Mouse (Mus musculus): ENCODE results near the gene Ddr2.
"Not testable (repeated sequence)": the region's sequence is repeated elsewhere in the genome, so short reads cannot be mapped to it uniquely, and the experiment has no call there.

Ddr2 gene

DNA sequence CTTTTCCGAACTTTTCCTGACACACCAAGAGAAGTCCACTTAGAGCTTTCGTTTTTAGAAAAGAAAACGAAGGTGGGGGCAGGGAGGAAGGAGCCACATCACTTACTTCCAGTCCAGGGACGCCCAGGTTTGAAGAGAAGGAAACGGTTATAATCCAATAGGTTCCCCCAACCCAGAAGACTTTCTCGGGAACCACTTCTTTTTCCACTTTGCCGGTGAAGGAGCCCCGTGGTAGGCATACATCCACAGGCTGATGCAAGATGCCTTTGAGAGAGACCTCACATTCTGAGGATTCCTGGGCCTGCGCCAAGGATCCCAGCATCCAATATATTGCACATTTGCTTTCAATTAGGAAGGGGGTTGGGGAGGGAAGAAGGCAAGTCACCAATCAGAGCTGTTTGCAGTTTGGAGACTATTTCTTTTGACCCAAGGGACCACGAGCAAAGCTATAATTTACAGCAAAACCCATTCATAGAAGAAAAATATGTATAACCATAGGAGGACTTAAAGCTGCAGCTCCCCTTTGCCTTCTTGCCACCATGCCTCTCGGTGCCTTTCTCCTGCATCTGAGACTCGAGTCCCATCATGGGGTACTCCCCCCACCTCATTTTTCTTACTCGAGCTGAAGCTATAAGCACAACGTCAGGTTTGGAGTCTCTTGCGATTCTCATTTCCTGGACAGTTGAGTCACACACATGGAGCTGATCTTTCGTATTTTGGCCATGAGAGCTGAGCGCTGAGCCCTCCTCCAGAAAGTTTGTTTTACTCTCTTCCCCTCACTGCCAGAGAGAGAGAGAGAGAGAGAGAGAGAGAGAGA lies at the start of gene Ddr2:
Gene Ddr2, minus strand, starts transcription at position 247 of the 817 bp plus-strand sequence.
- DNase-seq, result no peak

DNA sequence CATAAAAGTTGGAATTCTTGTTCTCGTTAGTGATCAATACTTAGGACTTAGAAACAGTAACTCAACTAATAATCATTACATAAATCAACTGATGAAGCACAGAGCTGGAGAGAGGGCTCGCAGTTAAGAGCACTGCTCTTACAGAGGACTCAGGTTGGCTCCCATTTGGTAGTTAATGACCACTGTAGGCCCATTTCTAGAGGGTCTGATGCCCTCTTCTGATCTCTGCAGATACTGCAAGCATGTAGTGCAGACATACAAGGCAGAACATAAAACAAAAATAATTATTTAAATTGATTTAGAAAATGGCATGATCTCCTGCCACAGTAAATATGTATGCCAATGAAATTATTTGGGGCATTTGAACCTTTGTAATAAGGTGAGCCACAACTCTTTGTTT lies 49.1 kb upstream of the Ddr2 start:
- DNase-seq, result no peak

DNA sequence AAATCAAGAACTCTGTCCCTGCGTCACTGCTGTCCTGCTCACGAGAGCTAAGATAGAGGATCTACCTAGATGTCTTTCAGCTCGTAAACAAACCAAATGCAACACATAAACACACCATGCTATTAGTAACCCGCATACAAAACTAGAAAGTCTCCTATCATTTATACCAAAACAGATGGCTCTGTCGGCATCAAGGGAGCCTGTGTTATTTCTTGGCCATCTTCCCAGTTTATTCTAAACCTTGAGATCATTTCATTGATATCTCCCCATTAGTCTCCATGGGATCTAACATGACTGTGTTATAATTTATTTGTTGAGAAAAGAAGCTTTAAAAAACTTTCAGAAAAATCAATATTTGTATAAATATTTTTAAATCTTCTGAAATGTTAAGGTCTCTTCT lies 45.2 kb upstream of the Ddr2 start:
- DNase-seq, result no peak

DNA sequence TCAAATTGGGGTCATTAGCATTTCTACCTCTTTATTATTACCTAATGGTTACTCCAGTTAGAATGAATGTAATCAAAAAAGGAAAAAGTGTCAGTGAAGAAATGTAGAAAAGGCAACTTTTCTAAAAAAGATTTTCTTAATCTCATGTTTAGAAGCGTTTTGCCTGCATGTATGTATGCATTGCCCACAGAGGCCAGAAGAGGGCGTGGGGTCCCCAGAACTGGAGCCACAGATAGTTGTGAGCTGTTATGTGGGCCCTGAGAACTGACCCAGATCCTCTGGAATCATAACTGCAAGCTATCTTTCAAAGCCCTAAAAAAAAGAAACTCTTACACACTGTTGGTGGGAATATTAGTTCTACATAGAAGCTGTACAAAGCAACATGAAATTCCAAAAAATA lies 44.7 kb upstream of the Ddr2 start:
- no peak for DNase-seq

DNA sequence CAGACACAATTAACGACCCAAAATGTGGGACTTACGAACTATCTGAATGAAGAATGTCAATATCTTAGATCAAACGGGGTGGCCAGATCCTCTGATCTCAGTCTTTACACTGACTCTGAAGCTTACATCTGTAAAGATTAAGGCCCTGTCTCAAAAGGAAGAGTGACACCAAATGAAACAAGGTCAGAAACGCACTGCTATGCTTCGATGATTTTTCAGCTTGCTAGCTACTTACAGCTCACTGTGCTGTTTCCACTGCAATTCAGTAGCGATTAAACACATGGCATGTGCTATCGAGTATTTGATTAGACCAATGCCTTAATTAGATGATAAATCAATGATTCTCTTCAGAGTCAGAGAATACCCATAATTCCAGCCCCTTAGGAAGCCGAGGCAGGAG lies 43.4 kb upstream of the Ddr2 start:
- no peak for DNase-seq

DNA sequence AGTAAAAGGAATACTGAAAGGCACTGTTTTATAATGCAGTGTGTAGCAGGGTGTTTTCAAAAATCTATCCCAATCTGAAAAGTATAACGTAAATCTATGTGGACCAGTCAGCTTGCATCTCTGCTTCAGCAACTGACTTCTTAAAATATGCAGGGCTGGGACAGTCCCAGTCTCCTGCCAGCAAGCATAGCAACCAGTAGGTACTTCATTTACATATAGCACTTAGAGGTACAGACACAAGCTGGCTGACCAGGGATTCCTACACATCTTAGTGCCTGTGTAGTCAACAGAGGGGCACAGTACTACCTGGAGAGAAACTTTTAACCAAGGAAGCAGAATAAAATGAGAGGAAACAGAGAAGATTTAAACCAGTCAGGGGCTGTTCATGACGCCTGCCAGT lies 42.0 kb upstream of the Ddr2 start:
- DNase-seq, result no peak

DNA sequence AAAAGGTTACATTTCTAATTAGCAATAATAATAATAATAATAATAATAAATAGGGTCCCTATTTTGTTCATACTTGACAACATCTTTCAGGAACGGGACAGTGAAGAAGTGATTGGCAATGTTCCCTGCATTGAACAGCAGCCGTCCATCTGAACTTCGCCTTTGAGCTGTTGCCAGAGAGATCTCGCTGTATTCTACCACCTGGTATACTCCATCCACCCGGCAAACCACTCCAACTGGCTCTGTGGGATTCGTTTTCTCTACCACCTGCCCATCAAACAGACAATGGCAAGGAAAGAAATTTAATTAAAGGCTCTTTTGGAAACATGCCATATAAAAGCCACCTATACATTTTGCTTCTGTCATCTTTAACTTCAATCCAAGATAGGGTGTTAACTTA lies 40.3 kb upstream of the Ddr2 start:
- DNase-seq, result no peak

DNA sequence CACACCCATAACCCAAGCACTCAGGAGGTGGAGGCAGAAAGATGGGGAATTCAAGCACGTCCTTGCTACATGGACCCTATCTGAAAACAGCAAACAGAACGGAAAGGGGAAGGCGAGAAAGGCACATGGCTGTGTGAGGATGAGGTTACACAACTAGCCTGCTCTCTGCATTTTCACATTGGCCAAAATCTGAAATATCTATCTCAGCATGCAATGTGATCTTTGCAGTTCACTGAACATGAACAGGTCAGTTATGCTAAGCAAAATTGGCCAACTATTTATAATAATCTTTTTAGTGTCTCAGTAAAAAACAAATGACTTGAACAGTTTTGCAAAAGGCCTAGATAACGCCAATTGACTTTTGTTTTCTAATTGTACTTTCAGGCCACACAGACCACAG lies 39.2 kb upstream of the Ddr2 start:
- DNase-seq, result no peak

DNA sequence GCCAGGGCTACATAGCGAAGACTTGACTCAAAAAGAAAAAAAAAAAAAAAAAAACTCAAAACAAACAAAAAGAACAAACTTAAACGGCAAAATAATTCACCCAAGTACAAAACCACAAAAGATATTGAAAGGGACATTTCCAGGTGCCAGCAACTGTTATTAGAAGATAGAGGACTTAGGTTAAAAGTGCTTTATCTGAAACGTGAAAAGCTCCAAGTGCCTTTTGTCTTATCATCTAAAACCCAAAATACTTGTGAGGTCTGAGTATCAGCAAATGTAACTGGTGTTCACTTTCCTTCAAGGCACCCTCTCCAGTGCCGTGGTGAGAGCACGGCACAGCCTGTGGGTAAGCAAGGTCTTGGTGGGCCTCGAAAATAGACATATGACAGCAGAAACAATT lies 38.0 kb upstream of the Ddr2 start:
- DNase-seq, result no peak

DNA sequence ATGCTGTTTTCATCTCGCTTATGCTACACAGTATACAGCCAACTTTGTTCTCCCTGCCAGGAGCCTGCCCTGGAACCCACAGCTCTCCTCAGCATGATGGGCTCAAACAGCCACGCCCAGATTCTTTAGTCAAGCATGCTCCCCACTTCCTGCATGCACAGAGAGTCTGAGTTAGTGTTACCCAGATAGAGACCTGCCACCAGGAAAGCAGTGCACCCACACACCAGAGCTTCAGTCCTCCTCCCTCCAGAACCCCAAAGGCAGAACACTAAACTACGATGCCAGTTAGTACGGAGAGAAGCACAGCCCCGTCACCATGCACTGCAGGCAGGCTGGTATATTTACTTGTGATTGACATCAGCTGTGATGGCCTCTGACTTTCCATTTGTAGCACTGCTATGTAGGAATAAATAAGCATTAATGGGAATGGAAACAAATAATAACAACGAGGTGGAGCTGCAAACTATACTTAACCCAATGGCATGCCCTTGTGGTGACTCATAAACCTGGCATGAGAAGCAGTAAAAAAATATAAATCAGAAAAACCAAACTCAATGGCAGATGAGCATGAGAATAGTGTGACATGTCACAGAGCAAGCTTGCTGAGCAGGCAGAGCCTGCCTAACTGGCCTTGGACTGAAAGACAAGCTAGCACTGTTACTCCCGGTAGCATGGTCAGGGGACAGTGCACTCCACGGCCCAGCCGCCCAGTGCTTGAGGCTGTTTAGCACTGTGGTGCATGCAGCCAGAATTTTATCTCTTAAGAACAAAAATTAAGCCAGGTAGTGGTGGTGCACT lies 37.3 kb upstream of the Ddr2 start:
- DNase-seq, result peak in 1 of 2 experiments; percentile 22

DNA sequence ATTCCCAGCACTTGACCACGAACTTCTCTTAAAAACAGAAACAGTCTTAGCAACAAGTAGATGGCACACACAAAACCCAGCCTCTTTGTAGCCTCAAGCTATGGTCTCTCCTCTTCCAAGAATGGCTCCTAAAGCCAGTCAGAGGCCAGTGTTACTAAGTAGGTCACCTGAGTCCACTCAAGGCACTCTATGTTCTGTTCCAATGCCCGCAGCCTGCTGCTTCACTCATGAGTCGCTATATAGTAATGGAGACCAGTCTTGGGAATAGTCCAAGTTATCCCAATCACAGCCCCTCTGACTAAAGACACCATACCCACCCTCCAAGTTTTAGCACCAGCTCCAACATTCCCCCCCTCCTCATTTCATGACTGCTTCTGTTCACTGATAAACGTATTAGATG lies 35.0 kb upstream of the Ddr2 start:
- DNase-seq, result no peak

DNA sequence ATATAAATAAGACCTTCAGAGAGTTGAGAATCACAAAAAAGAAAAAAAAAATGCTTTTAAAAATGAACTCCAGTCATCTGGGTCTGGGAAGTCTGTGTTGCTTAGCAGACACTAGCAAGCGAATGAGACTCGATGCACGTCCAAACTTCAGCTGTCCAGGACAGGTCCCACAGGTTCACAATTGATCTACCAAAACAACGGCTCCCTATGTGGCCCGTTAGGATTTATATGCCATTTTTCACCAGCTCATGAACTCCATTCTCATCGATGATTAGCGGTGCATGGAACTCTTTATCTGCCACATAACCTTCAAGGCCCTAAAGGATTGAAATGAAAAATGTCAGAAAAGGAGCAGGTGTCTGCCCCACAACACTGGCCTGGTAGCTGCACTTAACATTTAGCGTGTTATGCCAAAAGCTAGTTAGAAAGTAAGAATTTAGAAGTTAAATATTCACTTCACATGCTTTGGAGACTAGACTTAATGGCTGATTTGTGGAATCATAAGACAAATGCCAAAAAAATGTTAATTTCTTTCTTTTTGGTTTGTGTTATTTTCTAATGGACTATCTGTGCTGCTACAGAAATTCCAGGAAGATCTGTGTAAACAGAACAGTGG lies 31.8 kb upstream of the Ddr2 start:
- no peak for DNase-seq

DNA sequence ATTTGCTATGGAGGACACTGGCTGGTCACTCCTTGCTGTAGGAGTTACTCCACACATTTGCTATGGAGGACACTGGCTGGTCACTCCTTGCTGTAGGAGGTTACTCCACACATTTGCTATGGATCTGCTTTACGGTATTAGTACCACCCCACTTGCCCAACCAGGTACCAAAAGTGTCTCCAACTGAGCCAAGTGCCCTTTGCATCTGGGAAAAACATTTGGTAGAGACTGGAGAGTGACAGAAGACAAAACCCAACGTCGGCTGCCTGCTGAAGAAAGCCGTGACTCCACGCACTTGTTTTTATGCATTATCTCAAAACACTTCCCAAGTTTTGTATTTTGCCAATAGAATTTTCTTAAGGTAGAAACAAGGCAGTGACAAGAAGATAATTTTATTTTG lies 31.1 kb upstream of the Ddr2 start:
- DNase-seq, result no peak

DNA sequence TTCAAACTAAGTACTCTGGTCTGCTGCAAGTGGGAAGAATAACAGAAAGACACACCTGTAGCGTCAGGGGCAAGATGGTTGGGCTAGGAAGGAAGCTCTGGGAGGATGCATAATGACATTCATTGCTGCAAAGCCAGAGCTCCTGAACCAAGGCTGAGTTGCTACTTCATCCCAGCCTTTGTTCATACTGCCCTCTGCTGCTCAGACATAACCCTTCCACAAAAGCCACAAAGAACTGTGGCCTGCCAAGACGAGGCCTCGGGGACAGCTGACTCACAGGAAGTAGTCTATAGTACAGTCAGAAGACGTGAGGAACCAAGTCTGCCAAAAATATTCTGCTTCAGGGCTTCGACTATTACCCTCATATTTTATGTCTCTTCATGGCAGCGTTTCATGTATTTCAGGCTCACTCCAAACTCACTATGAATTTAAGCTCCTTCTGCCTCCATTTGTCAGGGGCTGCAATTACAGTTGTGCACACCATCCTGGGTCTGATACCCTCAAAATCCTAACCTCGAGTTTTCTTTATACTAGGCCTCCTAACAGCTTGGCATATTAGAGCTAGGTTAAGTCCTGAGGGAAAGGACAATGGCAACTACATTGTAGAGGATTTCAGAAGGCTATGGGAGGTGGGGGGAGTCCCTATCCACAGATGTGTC lies 25.9 kb upstream of the Ddr2 start:
- peak; percentile 36 to 44 for DNase-seq

DNA sequence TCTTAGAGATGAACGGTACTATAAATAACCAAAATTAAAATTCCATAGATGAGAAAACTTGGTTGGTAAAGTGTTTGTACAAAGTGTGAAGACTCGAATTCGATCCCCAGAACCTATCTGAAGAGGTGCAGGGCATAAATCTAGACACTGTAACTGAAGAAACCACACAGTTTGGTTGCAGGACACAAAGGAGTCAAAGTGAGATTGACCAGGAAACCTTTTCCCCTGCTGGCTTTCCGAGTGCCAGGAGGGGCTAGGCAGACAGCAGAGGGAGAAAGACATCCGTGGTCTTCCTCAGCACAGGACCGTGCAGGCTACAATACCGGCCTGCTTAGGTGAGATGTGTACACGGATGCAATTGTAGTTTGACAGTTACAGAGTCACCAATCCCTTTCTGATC lies 23.7 kb upstream of the Ddr2 start:
- no peak for DNase-seq

DNA sequence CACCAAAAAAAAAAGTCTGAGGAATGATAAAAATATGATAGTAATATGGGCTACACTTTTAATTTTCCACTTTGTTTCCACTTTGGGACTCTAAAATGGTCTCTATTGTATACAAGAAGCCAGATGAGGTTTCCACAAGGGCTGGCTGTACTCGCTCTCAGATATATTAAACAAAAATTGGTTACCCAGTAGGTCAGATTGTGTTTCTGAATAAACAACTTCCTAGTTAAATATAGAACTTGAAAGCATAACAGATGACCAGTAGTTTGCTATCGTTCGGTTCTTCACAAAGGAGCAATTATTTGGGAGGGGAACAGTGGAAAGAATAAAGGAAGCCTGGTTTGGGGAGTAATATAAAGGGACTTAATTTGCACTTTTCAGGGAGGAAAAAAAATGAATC lies 20.4 kb upstream of the Ddr2 start:
- no peak for DNase-seq

DNA sequence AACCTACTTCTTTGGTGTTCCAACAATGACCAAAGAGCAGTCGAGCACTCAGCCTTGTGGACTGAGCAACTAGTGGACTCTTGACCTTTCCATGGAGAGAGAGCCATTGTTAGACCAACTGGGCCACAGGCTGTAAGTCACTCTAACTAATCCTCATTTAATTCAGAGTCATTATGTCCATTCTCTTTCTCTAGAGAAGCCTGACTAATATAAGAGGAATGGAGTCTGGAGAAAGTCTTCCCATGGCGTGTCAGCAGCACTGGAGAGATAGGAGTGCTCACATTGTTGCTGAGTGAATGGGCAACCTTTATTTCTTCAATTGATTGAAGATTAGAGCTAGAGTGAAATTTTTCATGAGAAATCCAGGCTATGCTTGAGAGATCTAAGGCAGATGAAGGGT lies 14.1 kb upstream of the Ddr2 start:
- no peak for DNase-seq

DNA sequence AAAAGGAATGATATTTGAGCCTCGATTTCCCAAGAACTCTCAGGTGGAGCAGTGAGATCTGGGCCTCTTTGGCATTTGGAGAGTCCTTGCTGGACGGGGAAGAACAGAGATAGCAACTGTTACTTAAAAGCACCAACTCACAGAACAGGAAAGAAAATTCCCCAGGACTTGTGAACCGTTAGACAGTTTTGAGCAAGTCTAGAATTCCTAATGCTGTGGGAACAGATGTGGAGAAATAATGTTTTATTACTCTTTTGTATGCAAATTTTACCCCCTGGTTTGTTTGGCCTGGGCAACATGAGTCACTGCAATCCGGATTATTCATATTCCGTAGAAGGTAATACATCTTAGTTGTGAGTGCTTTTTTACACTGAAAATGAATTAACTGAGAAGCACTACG lies 3.1 kb upstream of the Ddr2 start:
- DNase-seq, result no peak

DNA sequence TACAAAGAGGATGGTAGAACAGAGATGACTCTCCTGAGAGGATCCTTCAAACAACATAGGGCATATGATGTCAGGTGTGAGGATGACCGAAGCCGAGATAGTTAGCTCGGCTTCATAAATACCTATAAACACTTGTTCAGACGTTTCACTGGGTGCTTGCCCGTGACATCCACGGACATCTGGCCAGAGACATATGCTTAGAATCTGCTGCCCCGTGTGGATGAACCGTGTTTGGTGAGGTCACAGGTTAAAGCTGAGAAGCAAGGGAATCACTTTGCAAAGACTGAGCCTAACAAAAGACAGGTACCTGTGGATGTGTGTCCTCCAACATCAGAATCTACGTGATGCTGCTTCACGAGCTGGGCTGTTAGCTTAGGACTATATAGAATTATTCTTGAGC lies 1.7 kb upstream of the Ddr2 start:
- no peak for DNase-seq

DNA sequence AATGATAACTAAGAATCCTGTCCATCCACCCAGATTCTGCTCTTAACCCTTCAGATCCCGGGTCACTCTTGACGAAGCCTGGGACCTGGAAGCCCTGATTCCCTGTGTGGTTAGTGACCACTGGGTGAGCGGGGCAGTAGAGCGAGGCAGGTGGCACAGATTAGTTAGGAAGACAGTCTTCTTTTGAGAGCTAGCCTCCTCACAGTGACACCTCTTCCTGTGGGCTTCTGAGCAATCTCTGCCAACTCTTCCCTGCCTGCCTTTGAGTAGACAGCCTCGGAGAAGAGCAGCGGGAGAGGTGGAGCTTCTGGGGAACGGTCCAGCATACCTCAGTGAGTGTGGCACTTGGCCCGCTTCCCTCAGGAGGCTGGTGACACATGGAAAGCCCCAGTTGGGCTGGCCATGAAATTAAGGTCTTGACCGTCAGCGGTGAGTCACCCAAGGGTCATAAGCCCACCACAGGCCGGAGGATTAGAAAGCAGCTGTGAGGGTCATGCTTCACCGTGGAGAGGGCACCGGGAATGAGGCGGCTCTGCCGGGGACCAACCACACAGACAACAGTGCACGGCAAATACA lies 1.2 kb upstream of the Ddr2 start:
- no peak for DNase-seq

DNA sequence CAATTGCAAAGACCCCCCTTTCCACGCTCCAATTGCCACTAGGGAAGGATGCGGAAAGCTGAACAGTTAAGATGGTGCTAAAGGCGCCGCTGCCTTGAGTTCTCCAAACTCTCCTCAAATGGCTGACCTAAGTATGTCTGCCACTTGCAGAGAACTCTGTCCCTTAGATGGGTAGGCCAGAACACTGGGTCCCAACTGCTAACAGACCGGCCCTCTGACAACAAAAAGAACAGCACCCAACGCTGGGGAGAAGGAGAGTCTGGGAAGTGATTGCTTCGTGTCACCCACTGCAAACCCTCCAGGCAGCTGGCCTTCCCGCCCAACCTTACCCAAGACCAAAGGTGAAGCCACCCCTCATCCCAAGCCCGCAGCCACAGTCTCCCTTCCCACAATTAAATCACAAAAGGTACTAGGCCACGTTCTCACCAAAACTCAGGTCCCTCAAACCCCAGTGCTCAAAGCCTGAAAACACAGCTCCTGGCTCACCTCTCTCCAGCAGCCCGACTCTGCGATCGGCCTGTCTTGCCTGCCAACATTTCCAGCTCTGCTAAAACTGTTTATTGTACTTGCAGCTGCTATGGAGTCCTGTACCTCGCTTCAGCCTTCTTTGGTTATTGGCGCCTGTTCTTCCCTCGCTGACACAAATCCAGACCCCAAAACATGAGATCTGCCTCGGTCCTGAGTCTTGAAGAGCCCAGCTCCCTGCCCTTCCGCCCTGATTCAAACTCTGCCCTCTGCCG lies 616 bp downstream of the Ddr2 start:
- DNase-seq, result no peak

DNA sequence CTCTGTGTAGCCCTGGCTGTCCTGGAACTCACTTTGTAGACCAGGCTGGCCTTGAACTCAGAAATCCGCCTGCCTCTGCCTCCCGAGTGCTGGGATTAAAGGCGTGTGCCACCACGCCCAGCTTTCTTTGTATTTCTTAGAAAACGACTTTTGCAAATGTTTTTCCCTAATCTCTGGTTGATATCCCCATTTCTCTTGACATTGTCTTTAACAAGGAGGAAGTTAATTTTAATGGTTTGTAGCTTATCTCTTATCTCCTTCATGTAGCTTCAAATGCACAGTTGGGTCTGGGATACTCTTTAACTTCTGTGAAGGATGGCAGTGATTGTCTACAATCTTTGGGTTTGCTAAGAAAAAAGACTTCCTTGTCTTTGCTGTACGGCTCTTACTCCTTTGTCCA lies 7.7 kb downstream of the Ddr2 start:
- DNase-seq, result not testable (repeated sequence)
